Mouse (Mus musculus) fibroblast of lung, adult 2 months (primary cell): ENCODE results near the gene Dnah1.
A peak's percentile ranks its signal among the peaks of the same experiment; 100 is the strongest.

Experiments
- DNase-seq: peaks from one replicate; pipeline ENCODE4 v3.0.0-alpha.2; 2011; ENCODE audit warnings: low read depth

Gene Dnah1

GRCm38 (mm10) chr14:31233996-31234591 lies 89.6 kb downstream of the Dnah1 start:
- DNase-seq: no peak

GRCm38 (mm10) chr14:31233070-31233995 lies 90.4 kb downstream of the Dnah1 start:
- no peak for DNase-seq

GRCm38 (mm10) chr14:31232404-31233069 lies 91.2 kb downstream of the Dnah1 start:
- no peak for DNase-seq

- no peak for DNase-seq
These were observed 93.3 kb downstream of the Dnah1 start for GRCm38 (mm10) chr14:31230442-31230841.

- no peak for DNase-seq
These were observed 95.5 kb downstream of the Dnah1 start for GRCm38 (mm10) chr14:31228234-31228633.

- DNase-seq: peak; percentile 60
These were observed 96.7 kb downstream of the Dnah1 start for GRCm38 (mm10) chr14:31226978-31227377.

- DNase-seq: no peak
These were observed 106.0 kb downstream of the Dnah1 start, which contains the start of gene Sema3g for GRCm38 (mm10) chr14:31217666-31218065. Sema3g (plus strand) TSS chr14:31217860.

GRCm38 (mm10) chr14:31216846-31217245 lies 106.8 kb downstream of the Dnah1 start, which contains the start of gene Nisch:
Nisch (minus strand) TSS chr14:31216946.
- no peak for DNase-seq

GRCm38 (mm10) chr14:31215157-31216002 lies 108.3 kb downstream of the Dnah1 start:
- no peak for DNase-seq

- DNase-seq: no peak
These were observed 109.0 kb downstream of the Dnah1 start for GRCm38 (mm10) chr14:31214684-31215083.

- DNase-seq: no peak
These were observed 109.8 kb downstream of the Dnah1 start for GRCm38 (mm10) chr14:31213868-31214267.

- DNase-seq: no peak
These were observed 111.2 kb downstream of the Dnah1 start for GRCm38 (mm10) chr14:31212499-31212898.

- DNase-seq: no peak
These were observed 111.8 kb downstream of the Dnah1 start for GRCm38 (mm10) chr14:31211854-31212253.
